Mouse (Mus musculus) neural tube, embryonic 14.5 days (tissue): ENCODE results near the gene Ankrd55. TPM values are rescaled to one million over a fixed set of nuclear protein-coding genes. Genes with fewer than 3 reads are reported as not detected.

Source experiments
- ATAC-seq: fragments of 200-750 bp; cut with Nextera tagmentation; 2 replicates; pipeline ENCODE4 v1.8.0; 2017; ENCODE audit warnings: low read depth, mild to moderate bottlenecking, moderate TSS enrichment, moderate library complexity
- H3K27ac ChIP-seq: fragments of 300-500 bp; sonication (generic); 2 replicates; pipeline ENCODE4 v1.5.1; 2014; ENCODE audit warnings: low read depth, mild to moderate bottlenecking, control low read depth, low read length, moderate library complexity, mixed read lengths
- H3K27me3 ChIP-seq: fragments of 300-500 bp; sonication (generic); 2 replicates; pipeline ENCODE4 v1.6.1; 2014; ENCODE audit warnings: low read length; ENCODE audit not compliant: control insufficient read depth, insufficient read depth
- H3K36me3 ChIP-seq: fragments of 300-500 bp; sonication (generic); 2 replicates; pipeline ENCODE4 v1.6.1; 2014; ENCODE audit warnings: low read length, mixed read lengths; ENCODE audit not compliant: control insufficient read depth, insufficient read depth
- H3K4me1 ChIP-seq: fragments of 300-500 bp; sonication (generic); 2 replicates; pipeline ENCODE4 v1.6.1; 2014; ENCODE audit warnings: low read length; ENCODE audit not compliant: control insufficient read depth, insufficient read depth
- H3K4me2 ChIP-seq: fragments of 300-500 bp; sonication (generic); 2 replicates; pipeline ENCODE4 v1.6.1; 2014; ENCODE audit warnings: mild to moderate bottlenecking, low read depth, low read length, control low read depth
- H3K4me3 ChIP-seq: fragments of 300-500 bp; sonication (generic); 2 replicates; pipeline ENCODE4 v1.5.1; 2014; ENCODE audit warnings: low read depth, low read length, control low read depth, mixed read lengths
- H3K9ac ChIP-seq: fragments of 300-500 bp; sonication (generic); replicated peaks from 2 replicates; pipeline ENCODE4 v1.6.1; 2014; ENCODE audit warnings: low read depth, mild to moderate bottlenecking, control low read depth, low read length, mixed read lengths
- H3K9me3 ChIP-seq: fragments of 300-500 bp; sonication (generic); 2 replicates; pipeline ENCODE4 v1.6.1; 2016; ENCODE audit warnings: low read length; ENCODE audit not compliant: control insufficient read depth
- WGBS: fragments of 180-500 bp; shearing (Covaris S2); extraction: QIAGEN DNeasy Blood & Tissue Kit; methylation state at CpG from one replicate; pipeline ENCODE4 v1.1.7; 2014; 5-methylcytosine and 5-hydroxymethylcytosine counted together
- polyA plus RNA-seq: library from polyadenylated mRNA; unstranded; fragments of >200 nt; fragmentation: Nextera tagmentation; extraction: Ambion mirVana; gene quantifications from 2 replicates; pipeline ENCODE4 v1.2.1, GENCODE M21; 2014

Ankrd55 gene
- polyA plus RNA-seq, 1 experiment from 2014 or later = 15.1 TPM

- H3K27ac ChIP-seq = no peak overlapping the region
- no peak overlapping the region for H3K9ac ChIP-seq
- no peaks in the 10 kb centered on the region for H3K9me3 ChIP-seq
- 86% methylated on average over 5 of the region's 5 CpGs for WGBS
- ATAC-seq = no peak
- no peaks in the 10 kb centered on the region for H3K4me1 ChIP-seq
- H3K4me3 ChIP-seq = no peak overlapping the region
- no peaks in the 10 kb centered on the region for H3K36me3 ChIP-seq
- no peaks in the 10 kb centered on the region for H3K27me3 ChIP-seq
- H3K4me2 ChIP-seq = no peak overlapping the region
Measured at GRCm38 (mm10) chr13:112343628-112344009, 55.4 kb downstream of the Ankrd55 start.

DNA sequence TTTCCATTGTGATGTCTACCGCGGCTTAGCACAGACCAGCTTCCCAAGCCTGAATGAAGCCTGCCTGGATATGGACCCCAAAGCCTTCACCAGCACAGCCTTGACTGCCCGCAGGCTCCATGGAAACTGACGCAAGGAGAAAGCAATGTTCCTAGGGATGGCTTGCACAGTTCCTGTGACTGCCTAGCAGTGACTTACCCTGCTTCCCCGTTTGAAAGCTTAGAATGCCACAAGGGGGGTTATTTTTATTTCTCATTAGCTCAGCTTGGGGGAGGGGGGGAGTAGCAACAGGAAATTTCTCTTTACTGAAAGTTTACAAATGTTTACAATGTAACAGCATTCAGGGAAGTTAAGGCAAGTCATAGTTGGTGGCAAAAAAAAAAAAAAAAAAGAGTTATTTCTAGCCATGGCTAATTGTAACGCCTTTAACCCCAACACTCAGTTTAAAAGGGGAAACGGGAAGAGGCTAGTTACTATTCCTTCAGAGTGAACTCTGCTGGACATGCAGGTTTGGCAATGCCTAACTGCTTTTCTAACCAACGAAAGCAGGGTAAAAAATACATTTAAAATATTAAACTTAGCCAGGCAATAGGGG lies 56.1 kb downstream of the Ankrd55 start:
- H3K4me2 ChIP-seq = no peak overlapping the region
- H3K27me3 ChIP-seq = no peaks in the 10 kb centered on the region
- 76% methylated on average over 8 of the region's 8 CpGs for WGBS
- H3K4me3 ChIP-seq = no peak overlapping the region
- H3K27ac ChIP-seq = no peak overlapping the region
- no peak overlapping the region for H3K9ac ChIP-seq
- H3K9me3 ChIP-seq = no peaks in the 10 kb centered on the region
- ATAC-seq = no peak
- H3K4me1 ChIP-seq = no peaks in the 10 kb centered on the region
- H3K36me3 ChIP-seq = no peaks in the 10 kb centered on the region

DNA sequence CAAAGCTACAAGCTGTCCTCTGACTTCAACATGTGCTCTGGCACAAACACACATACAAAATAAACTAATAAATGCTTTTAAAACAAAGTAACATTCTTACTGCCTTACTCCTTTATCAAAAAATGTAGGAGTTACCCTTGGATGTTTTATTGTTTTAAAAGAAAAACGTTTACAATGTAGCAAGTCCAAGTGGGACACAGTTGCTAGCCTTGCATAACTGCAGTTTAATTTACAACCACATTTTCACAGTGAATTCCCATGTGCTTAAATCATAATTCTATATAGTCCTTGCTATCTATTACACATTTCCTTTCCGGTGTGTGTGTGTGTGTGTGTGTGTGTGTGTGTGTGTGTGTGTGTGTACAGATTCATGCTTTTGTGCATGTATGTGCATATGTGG lies 57.3 kb downstream of the Ankrd55 start:
- no peak overlapping the region for H3K9ac ChIP-seq
- 69% methylated on average over 2 of the region's 2 CpGs for WGBS
- H3K27ac ChIP-seq = no peak overlapping the region
- no peak overlapping the region for H3K4me3 ChIP-seq
- H3K4me1 ChIP-seq = no peaks in the 10 kb centered on the region
- H3K27me3 ChIP-seq = no peaks in the 10 kb centered on the region
- ATAC-seq = no peak
- H3K36me3 ChIP-seq = no peaks in the 10 kb centered on the region
- no peak overlapping the region for H3K4me2 ChIP-seq
- no peaks in the 10 kb centered on the region for H3K9me3 ChIP-seq

DNA sequence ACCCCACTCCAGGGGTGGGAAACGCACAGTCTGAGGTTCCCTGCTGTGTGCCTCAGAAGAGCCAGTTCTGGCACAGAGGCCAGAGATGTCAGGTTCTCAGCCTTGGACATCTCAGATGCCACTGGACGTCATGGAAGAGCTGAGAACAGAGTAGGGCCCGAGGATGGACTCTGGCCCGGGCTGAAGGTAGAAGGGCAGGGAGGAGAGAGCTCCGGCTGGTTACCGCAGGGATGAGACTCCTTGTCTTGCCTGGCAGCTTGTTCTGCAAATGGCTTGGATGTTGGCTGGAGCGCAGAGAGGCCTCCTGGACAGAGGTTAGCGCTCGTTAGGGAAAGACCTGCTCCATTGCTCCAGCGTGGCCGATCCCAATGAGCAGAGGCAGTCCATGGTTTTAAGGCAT lies 57.8 kb downstream of the Ankrd55 start:
- ATAC-seq = no peak
- Histone ChIP-seq H3K27me3 (no peaks in the 10 kb centered on the region), H3K9me3 (no peaks in the 10 kb centered on the region), H3K27ac (no peak overlapping the region), H3K4me1 (no peaks in the 10 kb centered on the region), H3K9ac (no peak overlapping the region), H3K36me3 (no peaks in the 10 kb centered on the region), H3K4me3 (no peak overlapping the region), H3K4me2 (no peak overlapping the region)
- 77% methylated on average over 11 of the region's 11 CpGs for WGBS

DNA sequence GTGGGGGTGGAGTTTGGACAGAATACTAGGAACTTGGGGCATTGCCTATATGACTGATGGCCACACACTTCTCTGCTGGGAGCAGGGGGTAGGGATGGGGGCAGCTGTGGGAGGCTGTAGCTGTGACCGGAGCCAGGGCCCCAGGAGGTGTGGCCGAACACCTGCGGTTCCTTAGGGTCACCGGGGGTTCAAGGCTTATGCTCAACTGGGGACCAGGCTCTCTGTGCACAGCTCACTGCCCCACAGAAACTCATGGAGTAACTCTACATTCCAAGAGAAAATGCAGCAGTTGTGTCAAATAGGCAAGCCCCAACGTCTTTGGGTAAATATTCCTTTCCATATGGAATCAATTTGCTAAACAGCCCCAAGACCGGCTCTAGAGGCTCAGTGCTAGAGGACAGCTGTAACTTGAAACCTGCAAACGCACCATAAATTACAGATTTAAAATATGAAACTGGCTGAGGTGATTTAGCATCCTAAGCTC lies 58.5 kb downstream of the Ankrd55 start:
- no peaks in the 10 kb centered on the region for H3K4me1 ChIP-seq
- H3K9ac ChIP-seq = no peak overlapping the region
- H3K4me3 ChIP-seq = no peak overlapping the region
- H3K4me2 ChIP-seq = no peak overlapping the region
- WGBS = 63% methylated on average over 7 of the region's 7 CpGs
- H3K27me3 ChIP-seq = no peaks in the 10 kb centered on the region
- H3K36me3 ChIP-seq = no peaks in the 10 kb centered on the region
- no peak for ATAC-seq
- H3K27ac ChIP-seq = no peak overlapping the region
- H3K9me3 ChIP-seq = no peaks in the 10 kb centered on the region

- Histone ChIP-seq H3K9ac (no peak overlapping the region), H3K9me3 (no peaks in the 10 kb centered on the region), H3K4me2 (no peak overlapping the region), H3K27ac (no peak overlapping the region), H3K36me3 (no peaks in the 10 kb centered on the region), H3K4me3 (no peak overlapping the region), H3K4me1 (no peaks in the 10 kb centered on the region), H3K27me3 (no peaks in the 10 kb centered on the region)
- WGBS = 97% methylated on average over 1 of the region's 1 CpGs
- no peak for ATAC-seq
Measured at GRCm38 (mm10) chr13:112348250-112348649, 60.0 kb downstream of the Ankrd55 start.

DNA sequence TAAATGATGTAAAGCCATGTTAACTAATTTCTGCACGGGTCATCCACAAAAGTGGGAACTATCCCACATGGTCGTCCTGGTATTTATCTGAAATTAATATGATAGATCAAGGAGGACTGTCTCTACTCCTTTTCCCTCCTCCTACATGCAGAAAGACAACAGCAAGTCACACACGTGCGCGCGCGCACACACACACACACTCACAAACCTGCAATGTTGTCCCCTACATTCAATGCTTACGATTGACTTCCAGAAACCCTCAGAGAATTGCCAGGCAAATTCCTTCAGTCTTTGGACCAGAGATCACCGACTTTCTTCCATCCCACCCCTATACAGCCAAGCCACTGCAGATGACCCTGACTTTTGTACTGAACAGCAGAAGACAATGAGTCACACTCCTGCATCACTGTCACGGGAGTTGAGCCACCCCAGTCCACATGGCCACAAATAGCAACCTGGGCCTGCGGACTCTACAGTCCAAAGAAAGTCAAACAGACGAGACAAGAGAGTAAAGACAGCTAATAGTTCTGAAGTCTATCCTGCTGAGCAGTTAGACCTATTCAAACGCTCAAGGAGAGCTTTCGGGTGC lies 60.7 kb downstream of the Ankrd55 start:
- H3K4me2 ChIP-seq = no peak overlapping the region
- no peak overlapping the region for H3K27ac ChIP-seq
- no peaks in the 10 kb centered on the region for H3K9me3 ChIP-seq
- H3K4me3 ChIP-seq = no peak overlapping the region
- no peak for ATAC-seq
- H3K27me3 ChIP-seq = no peaks in the 10 kb centered on the region
- no peaks in the 10 kb centered on the region for H3K36me3 ChIP-seq
- H3K4me1 ChIP-seq = no peaks in the 10 kb centered on the region
- 91% methylated on average over 14 of the region's 14 CpGs for WGBS
- no peak overlapping the region for H3K9ac ChIP-seq

DNA sequence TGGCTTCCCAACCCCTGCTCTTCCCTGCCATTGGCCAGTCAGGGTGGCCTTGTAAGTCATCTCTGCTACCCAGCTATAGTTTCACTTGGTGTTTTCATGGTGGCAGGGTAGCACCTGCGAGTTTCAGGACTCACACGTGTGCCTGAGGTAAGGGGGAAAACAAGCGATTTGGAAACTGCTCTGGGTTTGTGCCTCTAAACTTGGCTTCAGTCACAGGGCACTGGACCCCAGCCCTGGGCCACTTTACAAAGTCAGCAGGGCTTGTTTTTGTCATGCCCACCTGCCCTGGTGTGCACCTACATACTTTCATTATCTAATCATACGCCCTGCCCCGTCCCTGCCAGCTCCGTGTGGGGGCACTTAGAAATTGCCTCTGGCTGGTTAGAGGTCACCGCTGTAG lies 61.2 kb downstream of the Ankrd55 start:
- Histone ChIP-seq H3K27me3 (no peaks in the 10 kb centered on the region), H3K4me3 (no peak overlapping the region), H3K36me3 (no peaks in the 10 kb centered on the region), H3K9me3 (no peaks in the 10 kb centered on the region), H3K4me1 (no peaks in the 10 kb centered on the region), H3K9ac (no peak overlapping the region), H3K4me2 (no peak overlapping the region), H3K27ac (no peak overlapping the region)
- ATAC-seq = no peak
- 97% methylated on average over 7 of the region's 7 CpGs for WGBS

GRCm38 (mm10) chr13:112351943-112352342 lies 63.7 kb downstream of the Ankrd55 start:
- no peaks in the 10 kb centered on the region for H3K4me1 ChIP-seq
- H3K9ac ChIP-seq = no peak overlapping the region
- no peak overlapping the region for H3K4me3 ChIP-seq
- H3K9me3 ChIP-seq = no peaks in the 10 kb centered on the region
- H3K27ac ChIP-seq = no peak overlapping the region
- no peak overlapping the region for H3K4me2 ChIP-seq
- no peaks in the 10 kb centered on the region for H3K27me3 ChIP-seq
- ATAC-seq = no peak
- no peaks in the 10 kb centered on the region for H3K36me3 ChIP-seq
- WGBS = 86% methylated on average over 8 of the region's 8 CpGs
